Mouse (Mus musculus): ENCODE results near the gene Tex2.
"Not testable (repeated sequence)": the region's sequence is repeated elsewhere in the genome, so short reads cannot be mapped to it uniquely, and the experiment has no call there.

Gene Tex2

DNA sequence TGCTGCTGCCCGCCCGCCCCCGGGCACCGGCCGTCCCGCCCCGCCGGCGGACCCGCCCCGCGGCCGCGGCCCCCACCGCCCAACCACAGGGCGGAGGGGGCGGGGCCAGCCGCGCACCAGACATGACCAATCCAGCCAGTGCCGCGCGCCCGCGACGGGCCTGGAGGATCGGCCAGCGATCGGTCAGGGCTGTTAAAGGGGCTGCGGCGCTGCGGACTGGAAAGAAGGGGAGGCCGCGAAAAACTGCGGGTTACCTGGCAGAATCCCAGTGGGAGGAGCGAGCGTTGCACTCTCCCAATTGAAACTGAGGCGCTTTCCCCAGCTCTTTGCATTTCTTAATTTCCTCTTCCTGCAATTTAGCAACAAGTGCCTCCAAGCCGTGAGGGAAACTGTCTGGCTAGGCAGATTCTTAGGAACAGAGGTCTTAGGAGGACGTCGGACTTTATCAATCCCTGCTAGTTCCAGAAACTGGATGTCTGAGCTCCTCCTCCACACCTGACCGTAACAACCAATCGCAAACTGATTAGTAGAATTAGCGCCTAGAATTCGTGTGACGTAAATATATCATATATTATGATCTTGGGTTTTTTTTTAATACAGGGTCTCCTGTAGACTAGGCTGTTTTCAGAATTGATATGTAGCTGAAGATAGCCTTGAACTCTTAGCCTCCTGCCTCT lies at the start of gene Tex2:
Gene Tex2, minus strand, starts transcription at position 463 of the 677 bp plus-strand sequence.
- peak; percentile 94 for DNase-seq (ENCODE audit: low spot score)

- DNase-seq (ENCODE audit: low spot score): no peak
Measured at GRCm38 (mm10) chr11:106662634-106663407, 49.6 kb upstream of the Tex2 start.

DNA sequence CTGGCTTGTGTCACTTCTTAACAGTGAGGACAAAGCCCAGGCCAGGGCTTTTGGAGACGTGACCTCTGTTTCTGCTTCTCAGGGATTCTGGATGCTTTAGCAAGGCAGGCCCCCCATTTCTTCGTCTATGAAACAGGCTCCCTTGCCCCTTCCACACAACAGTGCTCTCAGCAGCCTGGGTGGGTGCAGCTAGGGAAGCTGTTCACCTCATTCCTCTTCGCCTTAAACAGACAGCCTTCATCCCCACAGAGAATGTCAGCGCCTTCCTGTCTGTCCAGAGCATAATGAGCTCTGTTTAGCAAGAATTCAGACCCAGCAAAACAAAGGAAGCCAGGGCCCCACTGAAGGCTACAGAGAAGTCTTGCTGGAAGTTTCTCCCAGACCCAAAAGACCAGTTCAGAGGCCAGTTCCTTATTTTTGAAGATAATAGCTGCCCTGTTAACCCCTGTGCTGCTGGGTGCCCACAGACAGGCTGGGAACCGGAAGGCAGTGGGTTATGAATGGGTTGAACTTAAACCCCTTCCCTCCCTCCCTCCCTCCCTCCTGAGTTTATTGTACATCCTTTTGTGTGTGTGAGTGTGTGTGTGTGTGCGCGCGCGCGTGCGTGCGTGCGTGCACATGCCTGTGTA lies 47.3 kb upstream of the Tex2 start:
- DNase-seq (ENCODE audit: low spot score): no peak

DNA sequence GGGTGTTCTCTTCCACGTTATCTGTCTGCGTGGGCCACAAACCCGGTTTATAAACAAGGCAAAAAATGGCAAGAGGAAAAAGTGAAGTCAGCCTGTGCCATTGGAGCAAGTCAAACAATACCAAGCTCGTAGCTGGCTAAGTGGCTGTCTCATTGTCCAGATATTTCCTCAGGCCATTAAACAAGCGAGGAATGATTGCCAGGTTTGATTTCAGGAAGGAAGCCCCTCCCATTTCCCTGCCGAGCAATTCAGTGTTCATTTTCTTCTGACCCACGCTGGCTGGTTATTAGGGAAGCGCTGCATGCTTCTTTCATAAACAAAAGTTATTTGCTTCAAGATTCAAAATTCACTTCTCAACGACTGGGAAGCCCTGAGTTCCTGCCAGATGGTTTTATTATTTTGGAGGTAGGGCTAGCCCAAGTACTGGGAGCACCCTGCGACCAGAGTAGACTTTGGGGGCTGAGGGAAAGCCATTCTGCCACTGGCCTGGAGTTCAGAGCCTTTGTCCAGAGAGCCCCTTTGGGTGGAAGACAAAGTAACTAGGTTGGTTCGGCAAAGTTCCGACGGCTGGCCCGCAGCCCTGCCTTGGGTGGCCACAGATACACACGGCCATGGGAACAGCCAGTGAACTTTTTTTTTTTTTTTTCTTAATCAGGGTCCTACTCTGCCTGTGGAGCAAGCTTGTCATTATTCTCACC lies 46.5 kb upstream of the Tex2 start:
- DNase-seq (ENCODE audit: low spot score): peak; percentile 34

DNA sequence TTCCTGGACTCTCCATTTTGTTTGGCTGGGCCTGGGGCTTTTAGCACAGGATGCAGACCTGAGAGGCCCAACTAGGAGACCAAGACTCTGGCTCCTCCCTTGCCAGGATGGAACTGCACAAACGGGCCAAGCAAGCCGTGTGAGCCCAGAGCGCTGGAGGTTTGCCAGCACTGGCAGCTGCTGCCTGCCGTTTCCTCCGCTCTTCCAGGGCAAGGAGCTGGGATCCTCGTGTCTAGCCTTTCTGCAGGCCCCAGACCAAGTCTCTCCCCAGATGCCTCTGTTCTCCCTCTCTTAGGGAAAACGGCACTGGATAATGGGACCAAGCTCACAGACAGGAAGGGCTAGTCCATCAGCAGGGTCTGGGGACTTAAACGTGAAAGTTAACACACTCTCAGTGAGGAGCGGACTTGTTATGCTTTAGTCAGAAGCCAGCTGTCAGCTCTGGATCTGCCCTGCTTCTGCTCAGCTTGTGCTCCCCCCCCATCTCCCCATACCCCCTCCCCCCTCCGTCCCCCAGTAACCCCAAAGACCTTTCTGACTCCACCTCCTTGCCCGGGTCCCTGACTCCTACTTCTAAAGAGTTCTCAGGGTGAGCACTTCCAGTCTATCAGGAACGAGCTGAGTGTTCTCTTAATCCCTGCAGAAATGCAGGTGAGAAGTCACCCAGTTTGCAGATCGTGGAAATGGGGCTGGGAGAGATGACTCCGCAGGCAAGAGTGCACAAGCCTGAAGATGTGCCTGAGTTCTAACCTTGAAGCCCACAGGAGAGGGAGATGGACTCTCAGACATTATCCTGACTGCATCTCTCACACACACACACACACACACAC lies 45.0 kb upstream of the Tex2 start:
- peak; percentile 76 for DNase-seq (ENCODE audit: low spot score)

GRCm38 (mm10) chr11:106656896-106657498 lies 43.8 kb upstream of the Tex2 start:
- DNase-seq (ENCODE audit: low spot score): not testable (repeated sequence)

DNA sequence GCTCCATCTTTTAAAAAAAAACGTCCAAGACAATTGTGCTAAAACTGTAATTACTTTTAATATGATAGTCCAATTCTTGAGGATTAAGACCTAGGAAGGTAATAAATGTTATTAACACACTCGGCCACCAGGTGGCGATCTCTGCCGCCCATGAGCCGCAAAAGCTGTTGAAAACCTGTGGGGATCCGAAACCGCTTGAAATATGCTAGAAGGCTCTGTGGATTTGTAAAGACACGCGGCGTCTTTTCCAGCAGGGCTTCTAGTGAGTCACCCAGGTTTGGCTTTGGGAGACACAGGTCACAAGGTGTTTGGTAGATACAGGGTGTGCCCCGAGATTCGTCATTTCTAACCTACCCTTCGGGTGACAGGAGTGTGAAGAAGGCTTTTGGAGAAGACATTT lies 35.1 kb upstream of the Tex2 start:
- DNase-seq (ENCODE audit: low spot score): peak; percentile 72

- no peak for DNase-seq (ENCODE audit: low spot score)
Measured at GRCm38 (mm10) chr11:106642966-106643637, 29.9 kb upstream of the Tex2 start.

DNA sequence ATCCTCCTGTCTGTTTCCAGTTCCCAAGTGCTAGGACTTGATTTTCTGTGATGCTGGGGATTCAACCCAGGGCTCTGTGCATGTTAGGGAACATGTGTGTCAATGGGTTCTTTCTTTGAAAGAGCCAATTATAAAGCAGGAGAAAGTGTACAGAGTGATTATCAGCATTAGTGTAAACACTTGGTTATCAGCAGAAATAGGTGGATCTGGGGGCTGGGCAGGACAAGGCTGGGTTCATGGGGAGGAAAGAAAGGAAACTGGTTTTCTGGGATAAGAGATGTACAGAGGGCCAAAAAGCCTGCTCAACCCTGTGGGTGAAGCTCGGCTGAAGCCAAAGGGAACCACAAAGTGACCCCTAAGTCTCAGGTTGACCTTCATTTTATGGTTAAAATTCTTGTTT lies 28.4 kb upstream of the Tex2 start:
- DNase-seq (ENCODE audit: low spot score): no peak

DNA sequence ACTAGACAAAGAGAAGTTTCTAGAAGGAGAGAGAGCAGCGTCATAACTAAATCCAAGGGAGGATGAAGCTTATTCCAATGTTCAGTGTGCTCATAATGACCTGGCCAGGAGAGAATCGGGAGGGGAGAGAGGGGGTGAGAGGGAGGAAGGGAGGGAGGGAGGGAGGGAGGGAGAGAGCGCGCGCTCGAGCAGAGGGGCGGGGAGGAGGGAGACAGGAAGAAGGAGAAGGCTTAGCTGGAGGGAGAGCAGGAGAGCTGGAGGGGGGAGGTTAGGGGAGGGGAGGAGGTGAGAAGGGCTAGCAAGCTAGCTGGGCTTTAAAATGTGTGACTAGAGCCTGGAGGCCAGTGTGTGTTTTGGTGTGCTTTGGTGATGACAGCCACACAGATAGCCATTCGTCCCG lies 26.8 kb upstream of the Tex2 start:
- no peak for DNase-seq (ENCODE audit: low spot score)

DNA sequence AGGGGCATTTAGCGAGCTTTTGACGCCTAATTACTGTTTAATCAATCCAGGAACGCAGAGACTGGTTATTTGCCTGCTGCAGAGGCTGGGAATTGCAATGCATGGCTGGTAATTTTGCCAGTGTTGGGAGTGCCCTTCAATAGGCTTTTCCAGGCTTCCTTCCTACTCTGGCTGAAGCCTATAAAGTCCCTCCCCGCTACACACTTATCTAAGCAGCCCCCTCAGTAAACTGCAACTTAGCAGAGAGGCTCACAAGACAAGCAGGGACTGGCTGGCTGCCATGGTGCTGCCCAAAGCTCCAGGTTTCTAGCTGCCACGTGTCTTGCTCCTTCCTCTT lies 26.1 kb upstream of the Tex2 start:
- DNase-seq (ENCODE audit: low spot score): no peak

DNA sequence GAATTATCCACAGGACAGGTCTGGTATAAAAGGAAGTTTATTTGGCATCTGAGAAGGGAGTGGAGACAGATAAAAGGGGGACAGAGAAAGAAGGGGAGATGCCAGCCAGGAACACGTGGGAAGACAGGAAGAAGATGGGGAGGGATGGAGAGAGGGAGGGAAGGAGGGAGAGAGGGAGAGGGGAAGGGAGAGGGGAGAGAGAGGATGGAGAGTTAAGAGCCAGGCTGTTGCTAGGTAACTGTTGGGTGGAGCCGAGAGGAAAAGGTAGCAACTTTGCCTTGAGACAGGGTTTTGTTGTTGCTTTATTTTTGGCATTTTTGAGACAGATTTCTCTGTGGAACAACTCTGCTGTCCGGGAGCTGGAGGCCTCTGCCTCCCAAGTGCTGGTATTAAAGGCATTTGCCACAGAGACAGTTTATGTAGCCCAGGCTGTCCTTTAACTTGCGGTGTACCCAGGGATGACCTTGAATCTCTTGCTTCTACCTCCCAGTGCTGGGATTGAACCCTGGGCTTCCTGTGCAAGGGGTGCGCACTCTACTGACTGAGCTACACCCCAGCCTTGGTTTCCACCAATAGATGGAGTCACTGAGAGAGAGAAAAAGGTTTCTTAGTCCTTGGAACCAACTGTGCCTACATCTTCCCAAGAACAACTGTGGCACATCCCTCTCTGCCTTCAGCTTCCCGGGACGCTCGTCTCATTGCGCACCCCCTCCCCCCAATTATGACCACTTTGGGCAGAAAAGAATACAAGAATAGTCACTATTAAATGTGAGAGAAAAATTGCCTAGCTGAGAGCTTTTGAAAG lies 25.5 kb upstream of the Tex2 start:
- DNase-seq (ENCODE audit: low spot score): no peak

DNA sequence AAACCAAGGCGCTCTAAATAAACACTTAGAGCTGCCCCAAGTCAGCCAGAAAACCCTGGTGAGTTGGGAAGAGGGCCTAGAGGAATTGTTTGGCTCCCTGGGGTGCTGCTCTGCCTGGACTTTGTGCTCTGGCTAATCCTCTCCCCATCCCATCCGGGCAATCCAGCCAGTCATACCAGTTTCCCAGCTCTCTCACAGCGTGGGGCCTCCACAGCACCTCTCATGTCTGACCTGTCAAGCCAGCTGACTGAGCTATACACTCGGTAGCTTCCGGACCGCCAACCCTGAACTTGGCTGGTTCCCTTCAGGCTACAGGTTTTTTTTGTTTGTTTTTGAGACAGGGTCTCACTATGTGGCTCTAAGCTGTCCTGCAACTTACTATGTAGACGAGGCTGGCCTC lies 24.5 kb upstream of the Tex2 start:
- no peak for DNase-seq (ENCODE audit: low spot score)

DNA sequence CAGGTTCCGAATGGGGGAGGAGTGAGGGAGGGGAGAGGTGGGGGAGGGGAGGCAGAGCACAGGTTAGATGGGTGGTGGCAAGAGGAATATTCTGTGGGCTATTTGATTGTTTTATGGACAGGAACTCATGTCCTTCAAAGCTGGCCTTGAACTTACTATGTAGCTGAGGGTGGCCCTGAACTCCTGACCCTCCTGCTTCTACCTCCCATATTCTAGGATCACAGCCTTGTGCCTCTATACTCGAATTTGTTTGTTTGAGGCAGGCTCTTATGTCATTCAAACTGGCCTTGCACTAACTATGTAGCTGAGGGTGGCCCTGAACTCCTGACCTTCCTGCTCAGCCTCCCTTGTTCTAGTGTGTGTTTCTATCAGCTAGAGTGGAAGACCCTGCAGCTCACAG lies 22.7 kb upstream of the Tex2 start:
- DNase-seq (ENCODE audit: low spot score): no peak

DNA sequence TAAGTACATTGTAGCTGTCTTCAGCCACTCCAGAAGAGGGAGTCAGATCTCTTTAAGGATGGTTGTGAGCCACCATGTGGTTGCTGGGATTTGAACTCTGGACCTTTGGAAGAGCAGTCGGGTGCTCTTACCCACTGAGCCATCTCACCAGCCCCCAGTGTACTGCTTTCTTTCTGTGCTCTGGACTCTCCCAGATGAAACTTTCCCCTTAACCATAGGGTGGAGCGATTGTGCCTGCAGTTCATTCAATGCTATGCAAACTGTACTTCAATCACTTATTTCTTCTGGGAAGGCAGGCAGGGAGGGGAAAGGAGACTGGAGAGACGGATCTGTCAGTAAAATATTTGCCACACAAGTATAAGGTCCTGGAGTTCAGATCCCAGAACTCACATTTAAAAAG lies 21.0 kb upstream of the Tex2 start:
- DNase-seq (ENCODE audit: low spot score): not testable (repeated sequence)

GRCm38 (mm10) chr11:106633456-106633855 lies 20.2 kb upstream of the Tex2 start:
- no peak for DNase-seq (ENCODE audit: low spot score)

- DNase-seq (ENCODE audit: low spot score): peak; percentile 62
Measured at GRCm38 (mm10) chr11:106627692-106628091, 14.5 kb upstream of the Tex2 start.

- no peak for DNase-seq (ENCODE audit: low spot score)
Measured at GRCm38 (mm10) chr11:106625577-106625976, 12.4 kb upstream of the Tex2 start.

DNA sequence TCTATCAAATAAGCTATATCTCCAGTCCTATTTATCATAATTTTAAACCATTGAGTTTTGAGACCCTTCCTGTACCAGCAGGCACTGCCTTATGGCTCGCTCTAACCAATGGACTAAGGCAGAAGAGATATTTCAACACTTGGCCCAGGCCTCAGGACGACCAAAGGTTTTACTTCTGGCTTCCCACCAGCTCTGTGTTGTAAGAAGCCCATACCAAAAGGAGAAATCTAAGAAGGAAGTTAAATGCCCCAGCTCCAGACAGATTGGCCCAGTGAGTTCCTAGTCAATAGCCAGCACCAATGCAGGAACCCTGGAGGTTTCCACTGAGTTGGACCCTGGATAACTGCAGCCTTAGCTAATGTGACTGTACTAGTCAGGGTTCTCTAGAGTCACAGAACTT lies 10.4 kb upstream of the Tex2 start:
- DNase-seq (ENCODE audit: low spot score): no peak

- no peak for DNase-seq (ENCODE audit: low spot score)
Measured at GRCm38 (mm10) chr11:106622056-106622455, 8.8 kb upstream of the Tex2 start.
